Mouse (Mus musculus): ENCODE data around the gene Trappc6b. TPM values are rescaled to one million over a fixed set of nuclear protein-coding genes. Genes with fewer than 3 reads are reported as not detected.

Trappc6b gene
- total and polyA plus RNA-seq, 3 experiments: 83.5 to 101 (median 90.5) TPM

GRCm38 (mm10) chr12:59055196-59055850 lies 5.9 kb downstream of the Trappc6b start:
- DNase-seq: peak; percentile 15

DNA sequence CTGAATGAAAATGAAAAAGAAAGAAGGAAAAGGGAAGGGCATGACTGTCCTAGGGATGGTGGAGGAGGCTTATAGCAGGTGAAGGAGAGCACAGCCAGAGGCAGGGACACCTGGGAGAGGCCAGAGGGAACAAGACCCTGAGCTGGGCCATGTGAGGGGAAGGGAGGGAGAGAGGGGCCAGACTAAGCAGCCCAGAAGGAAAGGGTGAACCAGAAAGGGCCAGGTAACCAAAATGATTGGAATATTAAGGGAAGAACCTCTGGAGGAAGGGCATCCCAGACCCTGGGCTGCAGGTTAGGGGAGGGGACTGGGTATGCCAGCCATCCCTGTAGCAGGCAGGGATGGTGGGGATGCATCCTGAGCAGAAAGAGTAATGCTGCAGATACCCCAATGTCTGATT lies 7.3 kb downstream of the Trappc6b start:
- DNase-seq: no peak

GRCm38 (mm10) chr12:59053166-59053565 lies 8.1 kb downstream of the Trappc6b start:
- no peak for DNase-seq

- DNase-seq: no peak
Measured at GRCm38 (mm10) chr12:59052470-59052869, 8.8 kb downstream of the Trappc6b start.

- DNase-seq: no peak
Measured at GRCm38 (mm10) chr12:59040851-59041250, 20.4 kb downstream of the Trappc6b start.

DNA sequence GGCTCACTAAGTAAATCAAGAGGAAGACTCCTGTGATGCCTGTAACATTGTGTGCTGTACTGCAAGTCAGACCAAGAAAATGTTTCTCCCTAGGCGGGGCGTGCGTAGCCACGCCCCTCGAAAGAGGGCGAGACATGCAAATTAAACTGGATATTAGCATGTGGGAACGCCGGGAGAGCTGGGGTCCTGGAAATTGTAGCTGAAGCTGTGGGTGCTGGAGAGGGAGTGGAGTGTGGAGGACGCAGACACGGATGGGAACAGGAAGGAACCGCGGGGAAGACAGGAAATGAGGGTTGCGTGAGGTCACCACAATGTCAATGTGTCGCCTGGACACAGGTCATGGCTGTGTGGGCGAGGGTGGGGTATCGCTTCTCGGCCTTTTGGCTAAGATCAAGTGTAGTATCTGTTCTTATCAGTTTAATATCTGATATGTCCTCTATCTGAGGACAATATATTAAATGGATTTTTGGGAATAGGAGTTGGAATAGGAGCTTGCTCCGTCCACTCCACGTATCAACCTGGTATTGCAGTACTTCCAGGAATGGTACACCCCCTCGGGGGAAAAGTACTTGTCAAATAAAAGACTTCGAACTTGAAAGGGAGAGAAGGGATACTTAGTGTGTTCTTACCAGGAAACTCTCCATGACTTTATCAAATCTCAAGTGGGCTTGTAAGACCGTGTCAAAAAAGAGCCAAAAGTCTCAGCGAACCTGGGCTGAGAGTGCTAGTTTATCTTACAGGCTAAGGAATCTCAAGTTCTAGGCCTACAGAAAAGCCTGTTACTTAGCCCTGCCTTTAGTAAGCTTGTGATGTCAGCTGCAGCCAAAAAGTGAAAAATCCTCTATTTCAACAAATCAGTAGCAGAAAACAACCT lies 21.1 kb downstream of the Trappc6b start:
- DNase-seq: peak; percentile 64

GRCm38 (mm10) chr12:59039162-59039970 lies 21.9 kb downstream of the Trappc6b start:
- no peak for DNase-seq

GRCm38 (mm10) chr12:59032101-59032500 lies 29.2 kb downstream of the Trappc6b start:
- DNase-seq: no peak

DNA sequence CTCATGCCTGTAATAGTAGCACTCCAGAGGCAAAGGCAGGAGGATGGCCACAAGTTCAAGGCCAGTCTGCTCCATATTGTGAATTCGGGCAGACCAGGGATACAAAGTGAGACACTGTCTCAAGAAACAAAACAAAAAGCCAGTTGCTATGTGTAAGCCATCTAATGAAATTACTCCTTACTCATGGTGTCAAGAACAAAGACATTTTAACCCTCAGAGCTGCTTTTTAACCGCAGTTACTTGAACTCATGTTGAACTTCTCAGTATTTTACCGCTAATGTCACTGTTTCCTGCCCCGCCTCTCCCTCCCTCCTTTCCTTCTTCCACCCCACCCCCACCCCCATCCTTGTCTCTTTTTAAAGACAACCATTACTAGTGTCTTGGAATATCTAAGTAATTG lies 40.0 kb downstream of the Trappc6b start:
- DNase-seq: no peak

- no peak for DNase-seq
Measured at GRCm38 (mm10) chr12:59019891-59020290, 41.4 kb downstream of the Trappc6b start.

DNA sequence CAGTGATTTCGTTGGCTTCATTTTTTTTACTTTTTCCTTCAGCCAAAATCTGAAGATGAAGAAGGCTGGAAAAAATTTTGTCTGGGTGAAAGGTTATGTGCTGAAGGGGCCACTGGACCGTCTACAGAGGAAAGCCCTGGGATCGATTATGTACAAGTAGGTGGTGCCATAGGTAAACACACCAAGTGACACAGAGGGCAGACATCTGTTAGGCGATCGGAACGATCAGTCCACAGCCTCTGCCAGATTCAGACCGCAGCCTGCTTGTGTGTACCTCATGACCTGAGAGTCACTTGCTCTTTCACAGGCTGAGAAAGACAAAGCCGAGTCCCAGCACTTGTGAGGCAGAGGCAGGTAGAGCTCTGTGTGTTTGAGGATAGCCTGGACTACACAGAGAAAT lies 43.3 kb downstream of the Trappc6b start:
- no peak for DNase-seq

- DNase-seq: peak; percentile 94
Measured at GRCm38 (mm10) chr12:59013234-59013633, 48.0 kb downstream of the Trappc6b start, which contains the start of gene Gemin2. Gemin2 (plus strand) TSS chr12:59013393.

- DNase-seq: no peak
Measured at GRCm38 (mm10) chr12:59012710-59013091, 48.6 kb downstream of the Trappc6b start.

DNA sequence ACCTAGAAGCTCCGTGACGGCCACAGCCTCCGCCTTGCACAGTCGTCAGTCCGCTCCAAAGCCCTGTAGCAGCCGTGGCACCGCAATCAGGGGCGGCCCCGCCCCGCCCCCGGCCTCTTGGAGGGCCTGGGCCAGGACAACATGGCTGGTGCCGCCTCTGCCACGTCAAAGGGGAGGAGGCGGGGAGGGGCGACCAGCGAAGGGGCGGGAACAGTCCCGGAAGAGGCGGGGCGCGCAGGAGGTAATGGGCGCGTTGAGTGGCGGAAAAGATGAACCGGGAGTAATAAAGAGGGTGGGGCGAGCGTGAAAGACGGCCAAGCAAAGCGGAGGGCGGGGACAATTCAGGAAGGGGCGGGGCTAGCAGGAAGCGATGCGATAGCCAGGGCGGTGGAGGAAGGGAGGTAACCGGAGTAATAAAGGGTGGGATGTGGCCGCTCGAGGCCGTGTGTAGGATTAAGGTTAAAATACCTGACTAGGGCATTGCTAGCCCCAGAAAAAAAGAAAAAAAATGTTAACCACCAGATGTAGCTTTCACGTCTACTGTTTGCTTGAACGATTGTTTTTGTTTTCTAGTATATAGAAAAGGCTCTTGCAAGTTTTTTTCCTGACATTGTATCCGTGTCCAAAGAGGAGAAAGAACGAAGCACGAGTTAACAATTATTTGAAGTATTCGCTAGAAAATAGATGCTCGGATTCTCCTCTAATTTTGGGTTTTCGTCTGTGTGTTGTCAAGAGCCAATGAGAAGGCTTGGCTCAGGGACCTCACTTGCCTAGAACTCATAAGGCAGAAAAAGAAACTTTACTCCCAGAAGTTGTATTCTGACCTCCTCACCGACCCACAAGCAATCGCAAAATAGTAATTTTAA lies 49.2 kb downstream of the Trappc6b start, which contains the start of gene Sec23a:
Sec23a (minus strand) TSS at position 174 of the 866 bp plus-strand sequence.
- DNase-seq: peak; percentile 100

DNA sequence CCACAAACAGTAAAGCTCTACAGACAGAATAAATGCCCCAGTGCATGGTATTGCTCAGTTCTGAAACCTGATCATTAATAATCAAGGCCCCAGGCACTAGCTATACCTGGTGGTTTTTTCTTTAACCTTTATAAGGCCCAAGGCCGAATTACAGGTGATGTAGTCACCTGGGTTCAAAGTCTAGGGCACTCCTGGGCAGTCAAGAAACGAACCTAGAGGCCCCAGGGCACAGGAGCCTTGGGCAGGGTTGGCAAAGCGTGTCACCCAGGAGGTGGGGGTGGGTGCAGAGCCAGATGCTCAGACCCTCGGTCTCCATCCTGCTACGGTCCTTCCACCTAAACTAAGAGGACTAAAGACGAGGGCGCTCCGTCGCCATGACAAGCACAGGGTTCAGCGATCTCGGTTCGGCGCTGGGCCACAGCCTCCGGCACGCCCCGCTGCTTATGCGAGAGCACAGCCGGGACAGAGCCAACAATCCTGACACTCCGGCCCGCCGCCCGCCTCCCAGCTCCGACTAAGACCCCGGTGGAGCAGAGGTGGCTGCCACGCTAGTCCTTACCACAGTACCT lies 49.9 kb downstream of the Trappc6b start:
- DNase-seq: no peak

- DNase-seq: no peak
Measured at GRCm38 (mm10) chr12:59010482-59010881, 50.8 kb downstream of the Trappc6b start.

Other genes starting within 250 kb of the Trappc6b start
- 10 to 100 TPM; 38.8 to 48.9 TPM for gene Sec23a, start 49.5 kb downstream of the Trappc6b start, total RNA-seq (2021)
- 7.2 and 10.6 TPM in 2 replicates for gene Sec23a, start 49.5 kb downstream of the Trappc6b start, polyA plus RNA-seq (2012; rRNA removed)
- 10 to 100 TPM in 1 of 2 experiments, 1 to 10 TPM in 1; 5.9 to 10.2 TPM for gene Gemin2, start 48.1 kb downstream of the Trappc6b start, total RNA-seq (2021)
- gene Gemin2, start 48.1 kb downstream of the Trappc6b start, polyA plus RNA-seq (2012; rRNA removed): 1.1 and 1.5 TPM in 2 replicates
- gene Pnn, start 5.4 kb upstream of the Trappc6b start, total RNA-seq (2021): 10 to 100 TPM; 28.9 to 51.7 TPM
- gene Pnn, start 5.4 kb upstream of the Trappc6b start, polyA plus RNA-seq (2012; rRNA removed): 5.2 and 6.1 TPM in 2 replicates
- gene Mia2, start 34.3 kb upstream of the Trappc6b start, total RNA-seq (2021): 100 to 1,000 TPM; 114 to 180 TPM
- gene Mia2, start 34.3 kb upstream of the Trappc6b start, polyA plus RNA-seq (2012; rRNA removed): 20.8 and 31.9 TPM in 2 replicates
- 10 to 100 TPM; 41.1 to 46.0 TPM for gene Fbxo33, start 158.3 kb upstream of the Trappc6b start, total RNA-seq (2021)
- 10.4 and 11.3 TPM in 2 replicates for gene Fbxo33, start 158.3 kb upstream of the Trappc6b start, polyA plus RNA-seq (2012; rRNA removed)

All from adrenal gland, adult 2 months (tissue).